Mouse (Mus musculus): ENCODE results near the gene Slc35e3.

DNA sequence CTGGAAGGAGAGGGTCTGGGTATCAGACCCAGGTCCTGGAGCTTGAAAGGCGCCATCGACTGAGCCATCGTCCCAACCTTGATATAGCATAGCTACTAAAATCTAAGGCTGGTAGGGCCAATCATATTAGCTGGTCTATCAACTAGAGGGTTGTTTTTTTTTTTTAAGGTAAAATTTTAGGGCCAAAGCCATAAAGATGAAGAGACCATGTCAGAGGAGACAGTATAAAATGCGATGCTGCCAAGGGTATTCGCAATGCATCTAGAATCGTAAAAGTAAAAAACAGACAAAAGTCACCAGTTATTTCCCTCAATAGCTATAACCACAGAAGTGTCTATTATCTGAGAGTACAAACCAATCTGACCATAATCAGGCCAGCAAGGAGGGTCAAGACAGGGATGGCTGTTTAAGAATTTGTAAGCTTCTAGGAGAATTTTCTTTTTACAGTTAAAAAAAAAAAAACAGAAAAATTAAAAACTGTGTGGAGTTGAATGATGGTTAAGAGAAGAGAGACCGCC is 6.2 kb upstream of the Slc35e3 start:
- no peak for TF ChIP-seq CTCF (IDR thresholded peaks at IDR 0.05; ENCODE audit: low read depth)
- no peak for TF ChIP-seq EP300 (IDR thresholded peaks at IDR 0.05; ENCODE audit: low read depth)

Measured in liver, postnatal 0 days (tissue).